Mouse (Mus musculus) hindbrain, embryonic 13.5 days (tissue): Measurements from ENCODE around the gene Borcs8. TPM values are rescaled to one million over a fixed set of nuclear protein-coding genes. Genes with fewer than 3 reads are reported as not detected.

Experiments
- ATAC-seq: fragments of 200-750 bp; cut with Nextera tagmentation; 2 replicates; pipeline ENCODE4 v1.8.0; 2017; ENCODE audit warnings: moderate TSS enrichment; ENCODE audit not compliant: low FRiP score
- H3K27ac ChIP-seq: fragments of 300-500 bp; sonication (generic); 2 replicates; pipeline ENCODE4 v1.5.1; 2015; ENCODE audit warnings: inconsistent platforms, mild to moderate bottlenecking, moderate library complexity
- H3K27me3 ChIP-seq: fragments of 300-500 bp; sonication (generic); 2 replicates; pipeline ENCODE4 v1.6.1; 2015; ENCODE audit warnings: mild to moderate bottlenecking, inconsistent platforms
- H3K36me3 ChIP-seq: fragments of 300-500 bp; sonication (generic); 2 replicates; pipeline ENCODE4 v1.6.1; 2015; ENCODE audit warnings: mild to moderate bottlenecking, inconsistent platforms
- H3K4me1 ChIP-seq: fragments of 300-500 bp; sonication (generic); replicated peaks from 2 replicates; pipeline ENCODE4 v1.6.1; 2015; ENCODE audit warnings: inconsistent platforms
- H3K4me2 ChIP-seq: fragments of 300-500 bp; sonication (generic); 2 replicates; pipeline ENCODE4 v1.6.1; 2015; ENCODE audit warnings: inconsistent platforms, mild to moderate bottlenecking, moderate library complexity
- H3K4me3 ChIP-seq: fragments of 300-500 bp; sonication (generic); 2 replicates; pipeline ENCODE4 v1.5.1; 2015; ENCODE audit warnings: mild to moderate bottlenecking, inconsistent platforms
- H3K9ac ChIP-seq: fragments of 300-500 bp; sonication (generic); 2 replicates; pipeline ENCODE4 v1.6.1; 2015; ENCODE audit warnings: mild to moderate bottlenecking, inconsistent platforms
- H3K9me3 ChIP-seq: fragments of 300-500 bp; sonication (generic); 2 replicates; pipeline ENCODE4 v1.6.1; 2016; ENCODE audit warnings: inconsistent platforms
- WGBS: fragments of 180-500 bp; shearing (Covaris S2); methylation state at CpG from one replicate; pipeline ENCODE4 v1.1.7; 2015; 5-methylcytosine and 5-hydroxymethylcytosine counted together
- microRNA-seq: library from miRNA; unstranded; fragments of <30 nt; microRNA quantifications from one replicate; pipeline ENCODE4, GENCODE M21; 2016
- polyA plus RNA-seq: library from polyadenylated mRNA; unstranded; fragments of >200 nt; fragmentation: Nextera tagmentation; extraction: Ambion mirVana; gene quantifications from 2 replicates; pipeline ENCODE4 v1.2.1, GENCODE M21; 2015

Gene Borcs8
- polyA plus RNA-seq, 1 experiment from 2014 or later: 53.6 TPM

- WGBS: 51% methylated on average over 5 of the region's 5 CpGs
- Histone ChIP-seq H3K9ac (no peak overlapping the region), H3K27ac (no peak overlapping the region), H3K27me3 (no peaks in the 10 kb centered on the region), H3K4me2 (no peak overlapping the region), H3K36me3 (peaks cover 13% of the 10 kb centered on the region), H3K9me3 (no peaks in the 10 kb centered on the region), H3K4me3 (no peak overlapping the region), H3K4me1 (peaks cover 11% of the 10 kb centered on the region)
- ATAC-seq: no peak
Observed at GRCm38 (mm10) chr8:70193238-70193637, 53.9 kb downstream of the Borcs8 start.

GRCm38 (mm10) chr8:70194191-70194590 lies 54.9 kb downstream of the Borcs8 start:
- ATAC-seq: no peak
- Histone ChIP-seq H3K4me3 (no peak overlapping the region), H3K4me2 (no peak overlapping the region), H3K27ac (no peak overlapping the region), H3K27me3 (no peaks in the 10 kb centered on the region), H3K4me1 (peaks cover 11% of the 10 kb centered on the region), H3K9ac (no peak overlapping the region), H3K9me3 (no peaks in the 10 kb centered on the region), H3K36me3 (peaks cover 11% of the 10 kb centered on the region; the same call in 1 of the 2 replicates)
- WGBS: 91% methylated on average over 3 of the region's 3 CpGs

GRCm38 (mm10) chr8:70195762-70196161 lies 56.5 kb downstream of the Borcs8 start:
- Histone ChIP-seq H3K4me2 (no peak overlapping the region), H3K27me3 (no peaks in the 10 kb centered on the region), H3K36me3 (peaks cover 6% of the 10 kb centered on the region; the same call in 1 of the 2 replicates), H3K4me3 (no peak overlapping the region), H3K9ac (no peak overlapping the region), H3K27ac (no peak overlapping the region), H3K9me3 (no peaks in the 10 kb centered on the region), H3K4me1 (peaks cover 14% of the 10 kb centered on the region)
- 75% methylated on average over 2 of the region's 2 CpGs for WGBS
- no peak for ATAC-seq

Small RNAs within 50 kb of the gene (microRNA-seq; reads per million reads assigned to microRNA genes)
- 2.1 reads per million for gene Mir7066

Other genes starting within 250 kb of the Borcs8 start
- gene Tssk6, start 237.3 kb upstream of the Borcs8 start, polyA plus RNA-seq: 3.4 and 4.5 TPM in 2 replicates
- gene Ndufa13, start 236.9 kb upstream of the Borcs8 start, polyA plus RNA-seq: 187 and 198 TPM in 2 replicates
- gene Yjefn3, start 236.8 kb upstream of the Borcs8 start, polyA plus RNA-seq: 12.3 and 12.8 TPM in 2 replicates
- gene Gatad2a, start 143.1 kb upstream of the Borcs8 start, polyA plus RNA-seq: 25.0 and 26.6 TPM in 2 replicates
- gene Mau2, start 96.8 kb upstream of the Borcs8 start, polyA plus RNA-seq: 72.0 and 80.7 TPM in 2 replicates
- 61.0 and 68.6 TPM in 2 replicates for gene Sugp1, start 96.7 kb upstream of the Borcs8 start, polyA plus RNA-seq
- gene Tm6sf2, start 66.6 kb upstream of the Borcs8 start, polyA plus RNA-seq: 1.9 TPM in 2 replicates
- gene Hapln4, start 56.0 kb upstream of the Borcs8 start, polyA plus RNA-seq: 0.39 and 0.75 TPM in 2 replicates
- gene Ncan, start 18.6 kb upstream of the Borcs8 start, polyA plus RNA-seq: 128 and 135 TPM in 2 replicates
- gene Nr2c2ap, start 8.2 kb upstream of the Borcs8 start, polyA plus RNA-seq: 32.6 and 36.4 TPM in 2 replicates
- gene Rfxank, start 345 bp upstream of the Borcs8 start, polyA plus RNA-seq: 12.5 and 14.3 TPM in 2 replicates
- gene Mef2b, start 212 bp downstream of the Borcs8 start, polyA plus RNA-seq: 0.40 TPM in 2 replicates
- 44.3 and 52.3 TPM in 2 replicates for gene Tmem161a, start 32.9 kb downstream of the Borcs8 start, polyA plus RNA-seq
- 5.3 and 5.4 TPM in 2 replicates for gene Slc25a42, start 72.8 kb downstream of the Borcs8 start, polyA plus RNA-seq
- 72.1 and 81.8 TPM in 2 replicates for gene Sugp2, start 94.7 kb downstream of the Borcs8 start, polyA plus RNA-seq
- gene Armc6, start 95.0 kb downstream of the Borcs8 start, polyA plus RNA-seq: 79.1 and 89.7 TPM in 2 replicates
- gene Homer3, start 143.3 kb downstream of the Borcs8 start, polyA plus RNA-seq: 47.0 TPM in 2 replicates
- gene Ddx49, start 163.0 kb downstream of the Borcs8 start, polyA plus RNA-seq: 45.8 and 50.9 TPM in 2 replicates
- gene Cope, start 163.0 kb downstream of the Borcs8 start, polyA plus RNA-seq: 275 and 288 TPM in 2 replicates
- 24.5 and 25.1 TPM in 2 replicates for gene Cers1, start 176.3 kb downstream of the Borcs8 start, polyA plus RNA-seq
- gene Gdf1, start 190.3 kb downstream of the Borcs8 start, polyA plus RNA-seq: 1.2 and 2.6 TPM in 2 replicates
- 14.4 and 15.9 TPM in 2 replicates for gene Upf1, start 213.8 kb downstream of the Borcs8 start, polyA plus RNA-seq
- 0.14 and 0.96 TPM in 2 replicates for gene Comp, start 234.1 kb downstream of the Borcs8 start, polyA plus RNA-seq